Mouse (Mus musculus) liver, postnatal 0 days (tissue): ENCODE results near the gene Nfkbib.

Source experiments
- CTCF ChIP-seq: sonication (generic); IDR thresholded peaks from 2 replicates; pipeline ENCODE4 v1.5.1; 2016; ENCODE audit warnings: antibody characterized with exemption, low read depth
- EP300 ChIP-seq: IDR thresholded peaks from 2 replicates; pipeline ENCODE4 v1.6.1; 2016; ENCODE audit warnings: antibody characterized with exemption, low read depth, mild to moderate bottlenecking

- peak; percentile 17; the same call in 1 of the 2 replicates for TF ChIP-seq CTCF
- no peak; the same call in 1 of the 2 replicates for TF ChIP-seq EP300
Measured at GRCm38 (mm10) chr7:28811640-28812275, 44.4 kb upstream of the Nfkbib start.
